Mouse (Mus musculus) hematopoietic stem cell, adult 5-6 weeks (primary cell): Measurements from ENCODE around the gene Scaf1. TPM values are rescaled to one million over a fixed set of nuclear protein-coding genes. Genes with fewer than 3 reads are reported as not detected.

Experiments used
- ATAC-seq, 2 experiments: fragments of 125-278 bp in 1 of 2; replicated peaks in 1 of 2; 2 replicates each; pipeline ENCODE4 v1.8.0; 2016 to 2017; ENCODE audit warnings: inconsistent platforms in 2 of 2, mild to moderate bottlenecking in 2 of 2, moderate number of reproducible peaks in 2 of 2, low read depth in 1 of 2, moderate TSS enrichment in 1 of 2; ENCODE audit not compliant: low FRiP score in 2 of 2, poor library complexity in 2 of 2, severe bottlenecking in 2 of 2, insufficient read depth in 1 of 2, low TSS enrichment in 1 of 2
- total RNA-seq: library from RNA; stranded (forward); fragments of 172-1452, 232-1000 nt; gene quantifications from 2 replicates; pipeline ENCODE4 v1.2.3, GENCODE M21; 2017

Gene Scaf1
- total RNA-seq, 1 experiment from 2014 or later: 11.3 TPM

DNA sequence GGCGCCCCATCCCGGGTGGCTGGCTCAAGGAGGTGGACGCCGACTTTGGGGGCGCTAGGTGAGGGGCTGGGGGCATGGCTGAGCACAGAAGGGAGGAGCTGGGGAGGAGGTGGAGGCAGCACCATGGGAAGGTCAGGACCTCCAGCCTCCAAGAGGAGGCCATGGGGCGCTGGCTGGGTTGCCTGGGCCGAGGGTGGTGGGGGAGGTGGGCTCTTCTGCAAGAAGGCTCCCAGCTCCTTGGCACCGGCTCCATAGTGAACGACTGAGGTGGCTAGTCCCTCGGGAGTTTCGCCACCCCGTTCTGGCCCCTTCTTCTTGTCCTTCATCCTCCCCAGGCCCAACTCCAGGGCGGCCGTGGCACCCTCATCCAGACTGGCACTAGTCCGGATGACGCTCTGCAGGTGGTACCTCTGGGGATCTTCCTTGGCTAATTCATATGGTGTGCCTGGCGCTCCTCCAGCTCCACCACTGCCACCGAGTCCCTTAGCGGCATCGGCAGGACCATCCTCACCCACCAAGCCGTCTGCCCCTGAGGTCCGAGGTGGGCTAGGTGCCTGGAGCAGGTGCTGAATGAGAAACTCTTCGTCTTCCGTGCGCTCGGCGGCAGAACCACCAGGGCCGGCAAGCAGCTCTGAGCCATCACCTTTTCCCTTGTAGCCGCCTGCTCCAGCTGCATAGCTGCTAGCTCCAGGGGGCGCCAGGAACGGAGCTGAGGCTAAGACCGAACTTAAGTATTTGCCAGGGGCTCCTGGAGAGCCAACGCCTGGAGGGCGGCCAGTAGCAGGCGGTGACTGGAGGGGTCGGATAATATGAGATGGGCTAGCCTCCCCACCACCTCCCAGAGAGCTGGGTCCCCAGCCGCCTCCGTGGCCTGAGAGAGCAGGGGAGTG lies 32.1 kb upstream of the Scaf1 start:
- ATAC-seq: no peak

DNA sequence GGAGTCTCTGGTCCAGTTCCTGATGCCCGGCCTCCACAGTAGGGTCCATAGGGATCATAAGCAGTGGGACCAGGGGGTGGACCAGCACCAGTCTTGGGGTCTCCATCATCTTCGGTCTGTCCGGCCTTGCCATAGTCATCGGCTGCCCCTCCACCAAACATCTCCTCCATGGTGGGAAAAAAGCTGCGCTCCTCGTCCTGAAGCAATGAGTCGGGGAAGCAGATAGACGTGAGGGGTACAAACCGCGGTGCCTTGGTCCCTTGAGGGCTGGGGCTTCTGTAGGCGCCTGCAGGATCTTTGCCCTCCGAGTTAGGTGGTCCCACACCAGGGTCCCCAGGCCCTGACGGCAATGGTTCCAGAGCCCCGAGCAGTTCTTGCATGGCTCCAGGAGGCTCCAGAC lies 31.3 kb upstream of the Scaf1 start:
- no peak for ATAC-seq

DNA sequence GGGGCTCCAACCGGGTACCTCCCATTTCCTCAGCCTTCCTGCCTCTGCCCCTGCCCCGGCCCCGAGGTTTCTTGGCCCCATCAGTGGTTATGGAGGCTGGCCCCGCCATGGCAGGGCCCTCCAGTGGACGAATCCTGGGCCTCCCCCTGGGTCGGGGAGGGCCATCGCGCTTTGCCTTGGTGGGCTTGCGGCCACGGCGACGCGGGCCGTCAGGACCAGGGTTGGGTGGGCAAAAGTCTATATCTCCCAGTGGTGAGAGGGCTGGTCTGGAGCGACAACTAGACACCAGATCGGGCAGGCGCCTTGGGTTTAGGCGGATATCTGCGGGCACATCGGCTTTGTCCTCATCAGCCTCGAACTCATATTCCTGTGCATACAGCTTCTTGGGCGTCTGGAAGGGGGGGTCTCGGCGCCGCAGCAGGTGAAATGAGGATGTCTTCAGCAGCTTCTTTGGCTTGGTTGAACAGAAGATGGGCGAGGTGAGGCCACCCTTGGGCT lies 30.7 kb upstream of the Scaf1 start:
- ATAC-seq: no peak

DNA sequence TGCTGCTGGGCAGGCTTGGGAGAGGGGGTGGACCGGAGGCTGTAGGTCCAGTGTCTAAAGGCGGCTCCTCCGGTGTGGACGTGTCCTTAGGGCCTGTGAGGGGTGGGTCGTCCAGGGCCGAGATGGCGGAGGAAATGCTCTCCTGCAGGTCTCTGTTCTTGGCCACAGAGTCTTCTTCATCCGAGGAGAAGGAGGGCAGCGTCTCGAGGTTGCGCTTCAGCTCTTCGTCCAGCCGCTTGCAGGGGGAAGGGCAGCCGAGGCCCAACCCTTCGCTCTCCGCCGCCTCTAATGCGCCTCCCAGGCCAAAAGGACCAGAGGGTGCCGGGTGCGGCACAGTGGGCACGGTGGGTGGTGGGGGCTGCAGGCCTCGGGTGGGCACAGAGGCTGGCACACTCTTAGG lies 29.6 kb upstream of the Scaf1 start:
- ATAC-seq: no peak

DNA sequence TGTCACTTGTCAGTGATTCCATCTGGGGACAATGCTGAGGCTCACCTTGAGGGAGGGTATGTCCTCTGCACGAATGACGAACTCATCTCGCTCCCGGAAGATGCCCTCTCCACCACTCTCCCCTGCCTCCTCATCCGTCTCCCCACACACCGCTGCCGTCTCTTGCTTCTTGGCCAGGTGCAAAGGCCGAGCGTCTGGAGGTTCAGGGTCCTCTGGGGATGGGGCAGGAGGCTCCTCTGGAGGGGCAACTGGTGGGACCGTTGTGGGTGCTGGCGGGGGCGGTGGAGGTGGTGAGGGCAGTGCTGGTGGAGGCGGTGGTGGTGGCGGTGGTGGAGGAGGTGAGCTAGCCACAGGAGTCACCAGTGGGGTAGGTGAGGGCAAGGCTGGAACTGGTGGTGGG lies 27.1 kb upstream of the Scaf1 start:
- no peak for ATAC-seq

DNA sequence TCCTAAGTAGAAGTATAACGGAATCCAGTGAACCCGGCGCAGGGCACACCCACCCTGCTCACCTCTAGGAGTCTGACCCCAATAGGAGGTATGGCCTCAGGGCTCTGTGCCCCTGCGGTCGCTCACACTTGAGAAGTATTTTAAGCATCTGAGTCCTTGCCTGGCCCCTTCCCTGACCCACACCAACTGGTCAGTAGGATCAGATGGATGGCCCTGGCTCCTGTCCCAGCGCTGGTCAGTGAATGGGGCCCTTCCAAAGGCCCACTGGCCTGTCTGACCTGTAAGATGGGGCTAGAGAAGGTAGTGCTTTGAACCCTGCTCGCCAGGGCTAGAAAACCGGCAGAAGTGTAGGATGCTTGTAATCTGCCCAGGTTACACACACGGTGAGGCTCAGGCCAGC lies 24.7 kb upstream of the Scaf1 start:
- ATAC-seq: no peak

DNA sequence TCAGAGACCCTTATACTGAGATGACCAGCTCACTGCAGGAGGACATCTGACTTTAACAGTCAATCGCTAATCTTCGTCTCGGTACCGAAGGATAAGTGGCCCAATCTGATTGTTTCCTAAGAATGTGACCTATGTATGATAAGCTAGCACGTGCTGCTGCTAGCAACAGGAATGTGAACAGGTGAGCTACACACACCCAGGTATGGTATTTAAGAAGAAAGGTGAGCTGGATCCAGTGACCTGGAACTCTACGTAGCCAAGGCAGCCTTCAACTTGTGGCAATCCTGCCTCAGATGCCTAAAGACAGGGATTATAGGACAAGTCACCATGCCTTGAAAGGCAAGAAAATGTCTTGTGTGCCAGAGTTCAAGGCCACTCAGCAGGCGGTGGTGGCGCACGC lies 22.2 kb upstream of the Scaf1 start:
- ATAC-seq: no peak

DNA sequence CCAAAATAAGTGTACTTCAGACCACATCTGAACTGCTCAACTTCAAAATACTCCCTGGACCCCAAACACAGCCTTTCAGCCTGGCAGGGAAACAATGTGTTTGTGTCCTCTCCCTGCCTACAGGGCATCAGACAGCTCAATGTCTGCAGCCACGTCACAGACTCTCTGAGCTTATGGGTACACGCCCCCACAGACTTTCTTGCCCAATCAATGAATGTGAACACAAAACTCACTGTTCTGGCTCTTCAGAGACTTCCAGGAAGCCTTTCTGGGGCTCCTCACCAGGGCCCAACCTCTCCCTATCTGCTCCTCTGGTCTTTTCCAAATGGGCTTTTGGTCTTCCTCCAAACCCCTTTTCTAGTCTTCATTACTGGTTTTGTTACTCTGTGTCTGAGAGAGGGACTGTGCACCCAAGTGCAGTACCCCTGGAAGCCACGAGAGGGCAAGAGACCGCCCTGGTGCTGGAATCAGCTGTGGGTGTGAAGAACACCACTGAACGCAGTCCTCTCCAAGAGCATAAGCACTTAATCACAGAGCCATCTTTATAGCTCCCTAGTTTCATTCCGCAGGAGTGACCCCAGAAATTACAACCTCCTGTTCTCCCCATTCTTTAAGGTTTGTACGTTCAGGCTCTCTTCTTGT lies 21.7 kb upstream of the Scaf1 start:
- ATAC-seq: peak; percentile 68 to 70; a peak in 3 of 4 replicates

DNA sequence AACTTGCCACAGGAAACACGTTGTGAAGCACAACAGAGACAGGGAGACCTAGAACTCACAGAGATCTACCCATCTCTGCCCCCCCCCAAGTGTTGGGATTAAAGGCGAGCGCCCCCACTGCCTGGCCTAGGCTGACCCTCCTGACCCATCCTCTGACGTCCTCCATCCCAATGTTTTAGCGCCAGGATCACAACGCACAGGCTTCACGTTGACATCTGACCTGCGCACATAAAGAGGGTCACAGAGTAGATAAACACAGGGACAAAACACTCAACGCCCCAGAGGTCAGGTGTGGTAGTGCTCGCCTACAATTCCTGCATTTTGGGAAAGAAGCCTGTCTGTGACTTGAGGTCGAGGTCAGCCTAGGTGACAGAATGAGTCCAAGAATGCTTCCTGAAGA lies 20.5 kb upstream of the Scaf1 start:
- no peak for ATAC-seq

DNA sequence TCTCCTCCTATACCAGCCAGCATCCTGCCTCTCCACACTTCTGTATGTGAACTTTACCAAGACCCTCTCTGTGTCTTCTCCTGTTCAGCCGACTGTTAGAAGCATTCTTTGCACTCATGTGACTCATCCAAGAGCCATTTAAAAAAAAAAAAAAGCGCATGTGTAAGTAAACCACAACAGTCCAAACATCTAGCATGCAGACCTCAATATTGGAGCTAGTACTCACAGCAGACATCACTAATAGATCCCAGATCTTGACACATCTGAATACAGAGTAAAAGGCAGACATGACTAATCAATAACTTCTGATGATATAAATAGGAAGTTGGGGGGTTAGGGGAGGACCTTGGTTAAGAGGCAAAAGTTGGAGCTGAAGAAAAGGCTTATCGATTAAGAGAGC lies 19.5 kb upstream of the Scaf1 start:
- ATAC-seq: no peak

DNA sequence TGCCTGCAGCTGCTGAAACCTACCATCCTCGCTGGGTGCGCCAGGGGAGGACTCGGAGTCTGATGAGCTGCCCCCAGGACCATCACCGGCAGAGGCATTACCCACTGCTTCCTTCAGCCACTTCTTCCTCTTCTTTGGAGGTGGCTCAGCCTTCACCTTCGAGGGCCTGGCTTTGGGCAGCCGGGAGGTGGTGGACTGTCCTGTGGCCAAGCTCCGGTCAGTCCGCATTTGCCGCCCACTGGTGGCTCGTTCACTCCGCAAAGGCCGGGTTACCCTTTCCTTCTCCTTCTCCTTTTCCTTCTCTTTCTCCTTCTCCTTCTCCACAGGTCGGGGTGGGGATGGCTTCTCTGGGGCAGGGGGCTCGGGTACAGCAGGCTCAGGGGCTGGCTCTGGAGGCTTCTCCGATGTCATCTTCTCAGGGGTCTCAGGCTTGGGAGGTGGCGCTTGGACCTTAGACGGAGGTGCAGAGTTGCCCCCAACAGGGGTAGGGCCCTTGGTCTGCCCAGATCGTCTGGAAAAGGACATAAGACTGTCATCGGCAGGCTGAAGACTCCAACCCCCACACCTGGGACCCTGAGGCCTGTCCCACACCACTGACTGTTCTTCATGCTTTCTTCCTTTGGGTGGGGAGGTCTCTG lies 17.7 kb upstream of the Scaf1 start:
- no peak for ATAC-seq

DNA sequence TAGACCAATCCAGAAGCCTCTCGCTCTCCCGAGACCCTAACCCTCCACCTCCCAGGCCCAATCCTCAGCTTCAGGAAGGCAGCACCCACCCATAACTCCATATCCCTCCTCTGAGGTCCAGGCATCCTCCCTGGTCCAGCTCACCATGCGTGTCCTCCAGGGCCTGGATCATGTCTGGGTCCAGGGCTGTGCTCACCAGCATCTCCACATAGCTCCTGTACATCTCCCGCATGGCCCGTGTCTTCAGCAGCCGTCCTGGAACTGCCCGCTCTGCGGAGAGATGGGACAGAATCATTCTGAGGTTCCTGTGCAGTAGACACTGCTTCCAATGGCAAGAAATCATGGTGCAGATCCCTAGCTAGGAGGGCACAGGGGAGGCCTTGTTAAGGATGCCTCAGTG lies 14.7 kb upstream of the Scaf1 start:
- no peak for ATAC-seq

DNA sequence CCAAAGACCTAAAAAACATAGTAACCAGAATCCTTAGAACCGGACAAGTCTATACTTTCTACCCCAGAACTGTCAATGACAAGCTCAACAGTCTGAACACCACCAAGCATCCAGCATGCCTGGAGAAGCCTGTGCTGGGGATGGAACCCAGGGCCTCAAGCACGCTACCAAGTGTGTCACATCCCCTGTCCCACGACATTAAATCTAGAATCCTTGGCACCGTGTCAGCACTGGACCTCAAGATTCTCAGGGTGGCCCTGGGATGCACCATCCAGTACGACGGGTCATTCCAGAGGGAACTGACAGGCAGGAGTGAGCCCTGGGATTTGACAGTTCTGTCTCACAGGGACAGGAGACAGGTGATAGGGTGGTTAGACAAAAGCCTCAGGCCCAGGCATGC lies 13.8 kb upstream of the Scaf1 start:
- ATAC-seq: no peak

DNA sequence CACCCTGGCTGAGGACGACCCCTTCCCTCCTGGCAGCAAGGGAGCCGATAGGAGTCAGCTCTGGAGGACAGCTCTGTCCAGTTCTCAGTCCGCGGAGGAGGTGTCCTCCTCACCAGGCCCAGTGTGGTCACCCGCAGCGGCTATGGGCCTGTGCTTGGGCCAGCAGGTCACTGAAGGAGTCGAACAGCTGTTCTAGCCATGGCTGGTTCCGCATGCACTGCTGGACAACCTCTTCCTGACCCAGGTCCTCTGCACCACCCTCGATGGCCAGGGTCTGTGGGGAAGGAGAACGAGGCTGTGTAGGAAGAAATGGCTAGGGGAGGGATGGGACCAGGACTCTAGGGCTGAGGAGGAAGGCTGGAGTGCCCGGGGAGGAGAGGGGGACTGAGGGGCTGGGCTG lies 12.2 kb upstream of the Scaf1 start:
- no peak for ATAC-seq

DNA sequence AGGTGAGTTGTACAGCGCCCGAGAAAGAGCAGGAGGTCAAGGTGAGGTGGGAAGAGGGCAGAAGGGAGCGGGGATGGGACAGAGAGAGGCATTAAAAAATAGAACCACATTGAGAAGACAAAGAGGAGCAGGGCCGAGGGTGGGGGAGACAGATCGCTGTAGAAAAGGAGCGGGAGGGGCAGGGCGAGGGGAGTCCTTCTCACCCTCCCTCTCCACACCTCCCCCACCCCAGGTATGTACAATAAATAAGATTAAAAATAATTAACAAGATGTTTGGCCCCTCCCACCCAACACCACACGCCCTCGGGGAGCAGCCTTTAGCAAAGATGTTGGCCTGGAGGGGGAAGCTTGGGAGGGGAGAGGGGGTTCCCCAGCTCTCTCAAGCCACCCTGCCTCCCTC lies 11.6 kb upstream of the Scaf1 start:
- no peak for ATAC-seq

DNA sequence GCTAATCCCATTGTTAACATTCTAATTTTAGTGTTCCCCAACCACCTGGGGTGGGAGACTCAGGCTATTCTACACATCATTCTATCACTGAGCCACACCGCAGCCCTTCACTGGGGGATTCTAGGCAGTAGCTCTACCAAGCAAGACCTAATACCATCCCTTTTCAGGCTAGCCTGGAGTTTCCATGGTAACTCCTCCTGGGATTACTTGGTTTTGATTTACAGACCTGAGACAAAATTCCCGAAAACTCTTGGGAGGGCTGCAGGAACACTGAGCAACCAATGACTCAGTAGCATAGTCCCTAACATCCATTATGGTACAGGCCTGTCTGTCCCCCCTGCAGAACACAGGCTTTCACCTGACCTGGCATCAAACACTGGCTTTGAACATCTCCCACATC lies 10.1 kb upstream of the Scaf1 start:
- ATAC-seq: no peak

DNA sequence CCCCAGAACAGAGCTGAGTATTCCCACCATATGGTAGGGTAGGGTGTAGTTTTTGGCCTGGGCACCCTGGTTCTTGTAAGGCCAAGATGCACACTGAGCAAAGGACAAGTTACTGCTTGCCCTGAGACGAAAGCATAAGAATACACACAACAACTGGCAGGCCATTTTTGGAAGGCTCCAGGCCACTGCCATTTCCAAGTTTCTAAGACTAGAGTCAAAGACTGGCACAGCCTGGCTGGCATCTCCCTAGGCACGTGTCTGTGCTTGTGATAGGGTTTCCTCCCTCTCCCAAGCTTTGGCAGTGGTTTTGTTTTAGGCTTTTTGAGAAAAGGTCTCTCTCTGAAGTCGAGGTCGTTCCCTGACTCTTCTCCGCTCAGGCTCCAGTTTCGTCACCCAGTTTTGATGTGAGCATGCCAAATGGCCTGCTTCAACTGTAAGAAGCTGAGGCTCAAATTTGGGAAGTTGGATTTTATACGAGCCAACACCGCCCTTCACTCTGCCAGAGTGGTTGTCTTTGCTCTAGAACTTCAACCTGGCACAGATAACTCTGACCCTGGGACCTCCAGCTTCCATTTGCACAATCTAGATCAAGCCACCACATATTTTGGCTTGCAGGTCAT lies 9.5 kb upstream of the Scaf1 start:
- ATAC-seq: no peak
